Mouse (Mus musculus): ENCODE data around the gene Mad1l1.

DNA sequence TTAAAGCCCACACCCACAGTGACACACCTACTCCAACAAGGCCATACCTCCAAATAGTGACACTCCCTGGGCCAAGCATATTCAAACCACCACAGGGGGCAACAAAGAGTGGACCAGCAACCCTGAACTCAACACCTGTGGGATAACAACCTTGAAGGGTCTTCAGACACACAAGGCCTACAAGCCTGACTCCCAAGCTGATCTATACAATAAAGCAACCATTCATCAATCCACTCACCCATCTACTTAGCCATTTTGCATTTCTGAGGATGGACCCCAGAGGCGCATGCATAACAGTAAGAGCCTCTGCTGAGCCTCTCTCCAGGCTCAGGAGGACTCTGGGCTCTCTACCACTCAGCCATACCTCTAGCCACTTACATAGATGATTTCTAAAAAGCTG, 304.5 kb downstream of the Mad1l1 start:
- TF ChIP-seq CTCF (IDR thresholded peaks at IDR 0.05; ENCODE audit: borderline replicate concordance, extremely low read depth, insufficient read depth, insufficient read length) (no peak), POLR2A (IDR thresholded peaks at IDR 0.05; ENCODE audit: borderline replicate concordance, extremely low read depth, insufficient read depth, insufficient read length, poor library complexity, severe bottlenecking) (no peak)
